Mouse (Mus musculus): Measurements from ENCODE around the gene Gm4064. TPM values are rescaled to one million over a fixed set of nuclear protein-coding genes. Genes with fewer than 3 reads are reported as not detected.
"Not testable (repeated sequence)": the region's sequence is repeated elsewhere in the genome, so short reads cannot be mapped to it uniquely, and the experiment has no call there.

Gene Gm4064
- total RNA-seq (2014; fragmentation: Nextera tagmentation) (not detected in 2 replicates), total RNA-seq (2017) (not detected in 2 replicates)

- ATAC-seq (replicated peaks; ENCODE audit: poor library complexity, severe bottlenecking): not testable (repeated sequence)
These were observed at the start of gene Gm4064 for GRCm38 (mm10) chrY:2796105-2796504. Gm4064 (minus strand) TSS chrY:2796205.

DNA sequence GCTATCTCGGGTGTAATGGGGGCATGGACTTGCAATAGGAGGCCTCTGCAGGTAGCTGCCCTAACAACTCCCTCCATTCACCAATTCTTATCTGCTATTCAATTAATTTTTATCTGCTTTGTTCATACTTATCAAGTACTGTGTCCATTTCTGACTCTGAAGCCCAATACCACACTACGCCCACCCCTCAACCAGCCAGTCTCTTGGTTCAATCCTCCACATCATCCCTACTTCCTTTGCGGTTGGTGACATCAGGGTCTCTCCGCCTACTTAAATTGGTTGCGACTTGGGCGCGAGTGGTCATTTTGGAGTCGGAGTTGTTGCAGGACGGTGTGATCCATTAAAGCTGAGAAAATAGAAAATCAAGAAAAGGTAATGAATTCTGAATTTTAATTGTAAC is 34.4 kb upstream of the Gm4064 start, which contains the start of the genes Rbmy and Gm10256:
Gene Rbmy (plus strand): TSS at position 301 of the 400 bp plus-strand sequence.
Gene Gm10256 (plus strand): TSS at position 320 of the 400 bp plus-strand sequence.
- not testable (repeated sequence) for ATAC-seq (replicated peaks; ENCODE audit: poor library complexity, severe bottlenecking)

Other genes starting within 250 kb of the Gm4064 start
- not detected in 2 replicates for gene H2al2c, start 197.1 kb downstream of the Gm4064 start, total RNA-seq (2014; fragmentation: Nextera tagmentation)
- not detected in 2 replicates for gene H2al2c, start 197.1 kb downstream of the Gm4064 start, total RNA-seq (2017)
- not detected in 2 replicates for gene Sry, start 132.5 kb downstream of the Gm4064 start, total RNA-seq (2014; fragmentation: Nextera tagmentation)
- not detected in 2 replicates for gene Sry, start 132.5 kb downstream of the Gm4064 start, total RNA-seq (2017)
- gene H2al2b, start 75.5 kb downstream of the Gm4064 start, total RNA-seq (2014; fragmentation: Nextera tagmentation): not detected in 2 replicates
- not detected in 2 replicates for gene H2al2b, start 75.5 kb downstream of the Gm4064 start, total RNA-seq (2017)
- not detected in 2 replicates for gene Rbmy, start 34.5 kb upstream of the Gm4064 start, total RNA-seq (2014; fragmentation: Nextera tagmentation)
- not detected in 2 replicates for gene Rbmy, start 34.5 kb upstream of the Gm4064 start, total RNA-seq (2017)
- gene Gm10256, start 34.5 kb upstream of the Gm4064 start, total RNA-seq (2014; fragmentation: Nextera tagmentation): not detected in 2 replicates
- not detected in 2 replicates for gene Gm10256, start 34.5 kb upstream of the Gm4064 start, total RNA-seq (2017)
- gene Gm10352, start 104.8 kb upstream of the Gm4064 start, total RNA-seq (2014; fragmentation: Nextera tagmentation): not detected in 2 replicates
- not detected in 2 replicates for gene Gm10352, start 104.8 kb upstream of the Gm4064 start, total RNA-seq (2017)
- gene Gm29289, start 136.4 kb upstream of the Gm4064 start, total RNA-seq (2014; fragmentation: Nextera tagmentation): not detected in 2 replicates
- gene Gm29289, start 136.4 kb upstream of the Gm4064 start, total RNA-seq (2017): not detected in 2 replicates

Data from granulocyte monocyte progenitor cell, adult 5-6 weeks (primary cell).